Mouse (Mus musculus) hindbrain, embryonic 12.5 days (tissue): Measurements from ENCODE around the gene Nup188. TPM values are rescaled to one million over a fixed set of nuclear protein-coding genes. Genes with fewer than 3 reads are reported as not detected.

Experiments used
- ATAC-seq: fragments of 200-750 bp; cut with Nextera tagmentation; 2 replicates; pipeline ENCODE4 v1.8.0; 2017; ENCODE audit warnings: moderate TSS enrichment; ENCODE audit not compliant: low FRiP score
- H3K27ac ChIP-seq: fragments of 300-500 bp; sonication (generic); 2 replicates; pipeline ENCODE4 v1.5.1; 2016; ENCODE audit warnings: mild to moderate bottlenecking
- H3K27me3 ChIP-seq: fragments of 300-500 bp; sonication (generic); 2 replicates; pipeline ENCODE4 v1.6.1; 2016; ENCODE audit warnings: mild to moderate bottlenecking
- H3K36me3 ChIP-seq: fragments of 300-500 bp; sonication (generic); 2 replicates; pipeline ENCODE4 v1.6.1; 2016; ENCODE audit warnings: mild to moderate bottlenecking
- H3K4me1 ChIP-seq: fragments of 300-500 bp; sonication (generic); 2 replicates; pipeline ENCODE4 v1.6.1; 2016
- H3K4me2 ChIP-seq: fragments of 300-500 bp; sonication (generic); replicated peaks from 2 replicates; pipeline ENCODE4 v1.6.1; 2016; ENCODE audit warnings: mild to moderate bottlenecking
- H3K4me3 ChIP-seq: fragments of 300-500 bp; sonication (generic); 2 replicates; pipeline ENCODE4 v1.5.1; 2016; ENCODE audit warnings: mild to moderate bottlenecking
- H3K9ac ChIP-seq: fragments of 300-500 bp; sonication (generic); 2 replicates; pipeline ENCODE4 v1.6.1; 2016; ENCODE audit warnings: mild to moderate bottlenecking, moderate library complexity
- H3K9me3 ChIP-seq: fragments of 300-500 bp; sonication (generic); replicated peaks from 2 replicates; pipeline ENCODE4 v1.6.1; 2016; ENCODE audit warnings: mild to moderate bottlenecking
- WGBS: fragments of 180-500 bp; shearing (Covaris S2); methylation state at CpG from one replicate; pipeline ENCODE4 v1.1.7; 2016; 5-methylcytosine and 5-hydroxymethylcytosine counted together
- polyA plus RNA-seq: library from polyadenylated mRNA; unstranded; fragments of >200 nt; fragmentation: Nextera tagmentation; extraction: Ambion mirVana; gene quantifications from 2 replicates; pipeline ENCODE4 v1.2.1, GENCODE M21; 2016

The Nup188 gene
- polyA plus RNA-seq, 1 experiment from 2014 or later, result 33.9 TPM

DNA sequence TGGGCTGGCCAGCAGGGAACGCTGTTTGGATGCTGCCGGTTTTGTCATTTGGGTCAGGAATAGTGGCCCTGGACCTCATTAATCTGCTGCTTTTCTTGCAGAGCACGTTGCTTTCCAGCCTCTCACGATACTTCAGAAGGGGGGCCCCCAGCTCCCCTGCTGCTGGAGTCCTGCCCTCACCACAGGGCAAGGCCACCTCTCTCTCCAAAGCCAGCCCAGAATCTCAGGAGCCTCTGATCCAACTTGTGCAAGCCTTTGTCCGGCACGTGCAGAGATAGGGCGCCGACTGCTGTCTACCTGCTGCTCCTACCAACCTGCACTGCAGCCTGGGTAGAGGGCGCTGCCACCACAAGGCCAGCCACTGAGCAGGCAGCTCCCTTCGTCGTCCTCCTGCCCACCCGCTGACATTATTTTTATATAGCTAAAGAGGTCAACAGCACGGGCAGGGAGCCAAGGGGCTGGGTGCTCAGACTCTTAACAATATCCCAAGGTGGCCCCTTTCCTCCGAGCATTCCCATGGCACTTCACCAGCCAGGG, 57.5 kb downstream of the Nup188 start:
- Histone ChIP-seq H3K9me3 (no peaks in the 10 kb centered on the region), H3K4me3 (no peak overlapping the region), H3K36me3 (peaks cover 96% of the 10 kb centered on the region), H3K4me1 (no peaks in the 10 kb centered on the region), H3K4me2 (no peak overlapping the region), H3K9ac (no peak overlapping the region), H3K27ac (no peak overlapping the region), H3K27me3 (no peaks in the 10 kb centered on the region)
- 77% methylated on average over 14 of the region's 14 CpGs for WGBS
- ATAC-seq, result no peak

DNA sequence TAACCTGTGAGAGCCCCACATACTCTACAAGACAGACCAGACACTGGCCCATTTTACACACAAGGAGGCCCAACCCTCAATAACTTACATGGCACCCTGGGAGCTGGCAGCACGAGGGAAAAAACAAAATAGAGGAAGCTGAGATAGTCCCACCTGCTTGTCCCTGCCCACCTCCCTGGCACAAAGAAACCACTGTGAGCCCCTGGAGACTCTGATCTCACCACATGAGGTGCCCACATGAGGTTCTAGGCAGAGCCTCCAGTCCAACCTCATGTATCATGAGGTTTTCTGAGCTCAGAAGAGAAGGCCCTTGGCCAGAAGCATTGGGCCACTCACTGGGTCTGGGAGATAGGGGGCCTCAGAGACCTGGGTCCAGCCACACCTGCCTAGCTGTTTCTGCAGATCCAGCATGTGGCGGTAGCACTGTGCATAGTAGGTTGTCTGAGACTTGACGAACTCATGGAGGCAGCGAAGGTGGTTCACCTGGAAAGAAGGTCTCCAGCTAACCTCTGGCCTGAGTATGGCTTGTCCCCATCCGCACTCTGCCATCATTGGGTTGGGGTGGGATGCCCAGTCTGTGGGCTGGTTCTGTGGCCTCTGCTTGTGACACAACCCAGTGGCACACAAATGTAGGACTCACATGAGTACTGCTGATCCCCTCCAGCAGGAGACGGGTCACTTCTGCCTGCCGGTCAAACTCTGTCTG, 59.9 kb downstream of the Nup188 start:
- H3K4me2 ChIP-seq, result no peak overlapping the region
- H3K9me3 ChIP-seq, result no peaks in the 10 kb centered on the region
- no peaks in the 10 kb centered on the region for H3K4me1 ChIP-seq
- H3K36me3 ChIP-seq, result peaks cover 99% of the 10 kb centered on the region
- no peak overlapping the region for H3K4me3 ChIP-seq
- no peaks in the 10 kb centered on the region for H3K27me3 ChIP-seq
- H3K9ac ChIP-seq, result no peak overlapping the region
- WGBS, result 89% methylated on average over 7 of the region's 7 CpGs
- no peak for ATAC-seq
- H3K27ac ChIP-seq, result no peak overlapping the region

DNA sequence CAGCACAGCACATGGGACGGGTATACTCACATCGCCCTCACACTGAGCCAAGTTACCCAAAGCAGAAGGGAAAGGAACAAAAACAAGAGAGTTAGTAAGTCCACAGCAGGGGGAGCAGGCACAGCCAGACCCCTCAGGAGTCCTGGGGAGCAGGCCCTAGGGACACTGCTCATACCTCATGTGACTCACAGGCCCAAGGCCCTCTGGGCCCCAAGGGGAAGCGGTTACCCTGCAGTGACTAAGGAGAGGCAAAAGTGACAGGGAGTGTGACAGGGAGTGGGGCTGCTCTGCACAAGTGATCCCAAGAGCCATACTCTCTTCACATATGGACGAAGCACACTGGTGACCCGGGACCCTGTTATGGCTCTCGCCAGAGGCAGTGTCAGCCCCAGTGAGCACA, 63.0 kb downstream of the Nup188 start:
- Histone ChIP-seq H3K9me3 (no peaks in the 10 kb centered on the region), H3K36me3 (peaks cover 80% of the 10 kb centered on the region), H3K27me3 (no peaks in the 10 kb centered on the region), H3K9ac (no peak overlapping the region), H3K27ac (no peak overlapping the region), H3K4me1 (no peaks in the 10 kb centered on the region), H3K4me3 (no peak overlapping the region), H3K4me2 (no peak overlapping the region)
- no peak for ATAC-seq
- WGBS, result 85% methylated on average over 6 of the region's 6 CpGs

DNA sequence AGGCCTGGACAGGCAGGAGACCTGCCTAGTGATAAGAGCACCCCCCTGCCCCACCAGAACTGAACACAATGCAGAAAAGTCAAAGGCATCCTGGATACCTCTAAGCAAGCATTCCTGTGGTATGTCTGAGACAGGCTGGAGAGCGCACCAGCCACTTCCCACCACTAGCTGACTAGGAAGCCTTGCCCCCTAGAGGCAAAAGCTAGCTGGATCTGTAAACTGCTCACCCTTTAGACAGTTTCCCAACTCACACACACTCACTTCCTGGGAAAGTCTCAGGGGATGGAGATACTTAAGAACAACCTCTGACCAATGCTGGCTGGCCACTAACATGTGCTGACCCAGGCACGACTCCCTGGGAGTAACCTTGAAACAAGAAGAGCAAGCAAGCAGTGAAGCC, 65.0 kb downstream of the Nup188 start:
- Histone ChIP-seq H3K9ac (no peak overlapping the region), H3K4me3 (no peak overlapping the region), H3K4me1 (peaks cover 4% of the 10 kb centered on the region; the same call in 1 of the 2 replicates), H3K36me3 (peaks cover 70% of the 10 kb centered on the region), H3K27me3 (no peaks in the 10 kb centered on the region), H3K9me3 (no peaks in the 10 kb centered on the region), H3K4me2 (no peak overlapping the region), H3K27ac (no peak overlapping the region)
- no peak for ATAC-seq
- 78% methylated on average over 2 of the region's 2 CpGs for WGBS

- no peak overlapping the region for H3K9ac ChIP-seq
- peaks cover 24% of the 10 kb centered on the region for H3K36me3 ChIP-seq
- H3K4me1 ChIP-seq, result peaks cover 28% of the 10 kb centered on the region
Observed at GRCm38 (mm10) chr2:30355861-30356260, 69.7 kb downstream of the Nup188 start.

GRCm38 (mm10) chr2:30356266-30356665, 70.1 kb downstream of the Nup188 start:
- WGBS, result 58% methylated on average over 4 of the region's 4 CpGs
- Histone ChIP-seq H3K9me3 (no peaks in the 10 kb centered on the region), H3K4me1 (peaks cover 28% of the 10 kb centered on the region), H3K36me3 (peaks cover 20% of the 10 kb centered on the region), H3K27ac (no peak overlapping the region), H3K27me3 (no peaks in the 10 kb centered on the region), H3K4me3 (no peak overlapping the region), H3K9ac (no peak overlapping the region), H3K4me2 (no peak overlapping the region)
- ATAC-seq, result no peak

More at GRCm38 (mm10) chr2:30355861-30356260, 69.7 kb downstream of the Nup188 start:
- H3K27ac ChIP-seq, result no peak overlapping the region
- no peaks in the 10 kb centered on the region for H3K9me3 ChIP-seq
- no peak for ATAC-seq
- H3K27me3 ChIP-seq, result no peaks in the 10 kb centered on the region
- WGBS, result 70% methylated on average over 4 of the region's 4 CpGs
- H3K4me2 ChIP-seq, result no peak overlapping the region
- H3K4me3 ChIP-seq, result no peak overlapping the region

- H3K9ac ChIP-seq, result peak overlapping the region; percentile 45; the same call in 1 of the 2 replicates
- peaks cover 19% of the 10 kb centered on the region for H3K36me3 ChIP-seq
- H3K9me3 ChIP-seq, result no peaks in the 10 kb centered on the region
- no peak overlapping the region for H3K27ac ChIP-seq
- 59% methylated on average over 9 of the region's 9 CpGs for WGBS
- peak overlapping the region; percentile 78; the same call in 1 of the 2 replicates for H3K4me2 ChIP-seq
- ATAC-seq, result no peak
- H3K27me3 ChIP-seq, result no peaks in the 10 kb centered on the region
- no peak overlapping the region for H3K4me3 ChIP-seq
- peaks cover 28% of the 10 kb centered on the region for H3K4me1 ChIP-seq
Observed at GRCm38 (mm10) chr2:30356906-30357305, 70.7 kb downstream of the Nup188 start.

DNA sequence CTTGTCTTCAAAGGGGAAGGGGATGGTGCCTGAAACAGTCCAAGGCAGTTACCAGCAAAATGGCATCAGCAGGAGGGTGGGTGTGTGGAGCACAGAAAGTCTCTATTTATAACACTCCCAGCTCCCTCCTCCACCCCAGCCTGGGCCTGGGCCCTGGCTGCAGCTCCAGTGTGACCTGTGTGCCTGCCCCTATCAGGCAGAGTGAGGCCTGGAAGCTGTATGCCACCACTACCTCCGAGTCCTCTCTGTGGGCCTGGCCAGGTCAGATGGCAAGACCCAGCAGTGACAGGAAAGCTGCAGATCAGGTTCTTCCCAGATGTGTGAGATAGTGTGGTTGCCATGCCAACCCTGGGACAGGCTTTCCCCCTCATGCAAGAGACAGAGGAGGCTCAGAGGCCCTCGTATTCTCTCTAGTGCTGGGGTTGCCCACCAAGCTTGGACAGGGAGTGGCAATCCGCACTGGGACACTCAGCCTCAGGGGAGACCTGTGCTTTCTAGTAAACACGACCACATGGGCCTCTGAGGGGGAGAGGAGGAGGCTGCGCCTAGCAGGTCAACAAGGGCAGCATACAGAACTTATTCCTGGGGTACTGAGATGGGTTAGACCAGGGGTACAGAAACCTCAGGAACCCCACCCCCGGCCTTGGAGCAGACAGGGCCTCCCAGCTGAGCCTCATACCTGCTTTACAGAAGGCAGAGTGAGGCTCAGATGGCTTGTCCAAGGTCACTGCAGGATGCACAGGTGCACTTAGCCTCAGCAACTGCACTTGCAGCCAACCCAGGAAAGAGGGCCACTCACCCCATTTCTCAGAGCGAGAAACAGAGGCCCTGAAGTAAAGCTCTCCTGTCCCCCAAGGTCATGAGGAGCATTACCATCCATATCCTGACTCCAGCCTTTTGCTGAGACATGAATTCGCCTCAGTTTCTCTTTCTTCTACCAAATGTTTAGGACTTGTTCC, 71.6 kb downstream of the Nup188 start:
- H3K4me3 ChIP-seq, result peak overlapping the region; percentile 51
- ATAC-seq, result no peak
- peaks cover 19% of the 10 kb centered on the region for H3K36me3 ChIP-seq
- no peaks in the 10 kb centered on the region for H3K9me3 ChIP-seq
- no peak overlapping the region for H3K27ac ChIP-seq
- no peaks in the 10 kb centered on the region for H3K27me3 ChIP-seq
- H3K4me1 ChIP-seq, result peaks cover 28% of the 10 kb centered on the region
- 54% methylated on average over 8 of the region's 8 CpGs for whole genome bisulfite sequencing
- peak overlapping the region; percentile 78 for H3K4me2 ChIP-seq
- peak overlapping the region; percentile 80 for H3K9ac ChIP-seq

- H3K9me3 ChIP-seq, result no peaks in the 10 kb centered on the region
- 2% methylated on average over 69 of the region's 73 CpGs for WGBS
- H3K27me3 ChIP-seq, result no peaks in the 10 kb centered on the region
- H3K4me2 ChIP-seq, result peak within 1 kb of the TSS; percentile 78
- H3K9ac ChIP-seq, result peak within 1 kb of the TSS; percentile 80
- peaks cover 28% of the 10 kb centered on the region for H3K4me1 ChIP-seq
- peaks cover 13% of the 10 kb centered on the region for H3K36me3 ChIP-seq
- ATAC-seq, result peak; percentile 73
- peak within 1 kb of the TSS; percentile 69; the same call in 1 of the 2 replicates for H3K27ac ChIP-seq
- H3K4me3 ChIP-seq, result peak within 1 kb of the TSS; percentile 51
Observed at GRCm38 (mm10) chr2:30358533-30359531, 72.6 kb downstream of the Nup188 start, which contains the start of gene Sh3glb2. Gene Sh3glb2 (minus strand): TSS chr2:30359337.

GRCm38 (mm10) chr2:30360626-30361025, 74.4 kb downstream of the Nup188 start:
- no peak overlapping the region for H3K27ac ChIP-seq
- ATAC-seq, result no peak
- H3K9me3 ChIP-seq, result no peaks in the 10 kb centered on the region
- no peak overlapping the region for H3K4me3 ChIP-seq
- H3K27me3 ChIP-seq, result no peaks in the 10 kb centered on the region
- H3K9ac ChIP-seq, result no peak overlapping the region
- WGBS, result 51% methylated on average over 10 of the region's 10 CpGs
- H3K4me2 ChIP-seq, result no peak overlapping the region
- peaks cover 40% of the 10 kb centered on the region for H3K4me1 ChIP-seq
- H3K36me3 ChIP-seq, result no peaks in the 10 kb centered on the region

DNA sequence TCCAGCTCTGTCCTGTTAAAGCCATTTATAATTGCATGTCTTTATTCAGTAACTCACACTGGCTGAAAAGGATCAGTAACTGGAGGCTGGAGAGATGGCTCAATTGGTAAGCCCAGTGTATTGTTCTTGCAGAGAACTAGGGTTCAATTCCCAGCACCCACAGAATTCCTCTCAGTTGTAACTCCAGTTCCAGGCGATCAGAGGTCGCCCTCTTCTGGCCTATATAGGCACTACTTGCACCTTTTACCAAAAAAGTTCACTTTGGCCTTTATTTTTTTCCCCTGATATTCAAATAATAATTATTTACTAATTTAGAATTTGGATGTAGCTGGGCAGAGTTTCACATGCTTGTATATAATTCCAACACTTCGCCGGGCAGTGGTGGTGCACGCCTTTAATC, 76.7 kb downstream of the Nup188 start:
- H3K9ac ChIP-seq, result no peak overlapping the region
- peaks cover 11% of the 10 kb centered on the region for H3K36me3 ChIP-seq
- H3K27ac ChIP-seq, result no peak overlapping the region
- peaks cover 23% of the 10 kb centered on the region for H3K4me1 ChIP-seq
- H3K9me3 ChIP-seq, result no peaks in the 10 kb centered on the region
- no peak overlapping the region for H3K4me2 ChIP-seq
- ATAC-seq, result no peak
- 76% methylated on average over 5 of the region's 5 CpGs for WGBS
- H3K27me3 ChIP-seq, result no peaks in the 10 kb centered on the region
- H3K4me3 ChIP-seq, result no peak overlapping the region
